Mouse (Mus musculus): ENCODE results near the gene Gm20388. TPM values are rescaled to one million over a fixed set of nuclear protein-coding genes. Genes with fewer than 3 reads are reported as not detected.

Gm20388 gene
- polyA plus RNA-seq, 1 experiment, result 0.36 TPM

- Histone ChIP-seq H3K9me3 (ENCODE audit: control insufficient read depth, low read length) (no peaks in the 10 kb centered on the region), H3K4me1 (ENCODE audit: control insufficient read depth) (peaks cover 96% of the 10 kb centered on the region), H3K4me3 (replicated peaks) (no peak overlapping the region), H3K27me3 (ENCODE audit: control insufficient read depth) (no peaks in the 10 kb centered on the region), H3K36me3 (ENCODE audit: control insufficient read depth) (peaks cover 88% of the 10 kb centered on the region)
- TF ChIP-seq GATA1 (IDR thresholded peaks at IDR 0.05; ENCODE audit: low read length), result no peak
- TF ChIP-seq TAL1 (IDR thresholded peaks at IDR 0.05; ENCODE audit: low read length), result no peak
Observed at GRCm38 (mm10) chr8:120542995-120543394, 632.4 kb downstream of the Gm20388 start.

- Histone ChIP-seq H3K4me3 (replicated peaks) (no peak overlapping the region), H3K36me3 (ENCODE audit: control insufficient read depth) (peaks cover 94% of the 10 kb centered on the region), H3K9me3 (ENCODE audit: control insufficient read depth, low read length) (no peaks in the 10 kb centered on the region), H3K4me1 (ENCODE audit: control insufficient read depth) (peaks cover 96% of the 10 kb centered on the region), H3K27me3 (ENCODE audit: control insufficient read depth) (no peaks in the 10 kb centered on the region)
- no peak for TF ChIP-seq GATA1 (IDR thresholded peaks at IDR 0.05; ENCODE audit: low read length)
- no peak for TF ChIP-seq TAL1 (IDR thresholded peaks at IDR 0.05; ENCODE audit: low read length)
Observed at GRCm38 (mm10) chr8:120543416-120544055, 632.9 kb downstream of the Gm20388 start.

- no peaks in the 10 kb centered on the region for H3K27me3 ChIP-seq (ENCODE audit: control insufficient read depth)
- no peaks in the 10 kb centered on the region for H3K9me3 ChIP-seq (ENCODE audit: control insufficient read depth, low read length)
- peaks cover 94% of the 10 kb centered on the region for H3K4me1 ChIP-seq (ENCODE audit: control insufficient read depth)
- TF ChIP-seq GATA1 (IDR thresholded peaks at IDR 0.05; ENCODE audit: low read length), result no peak
- no peak for TF ChIP-seq TAL1 (IDR thresholded peaks at IDR 0.05; ENCODE audit: low read length)
- peaks cover 94% of the 10 kb centered on the region for H3K36me3 ChIP-seq (ENCODE audit: control insufficient read depth)
- no peak overlapping the region for H3K4me3 ChIP-seq (replicated peaks)
Observed at GRCm38 (mm10) chr8:120544155-120544554, 633.5 kb downstream of the Gm20388 start.

DNA sequence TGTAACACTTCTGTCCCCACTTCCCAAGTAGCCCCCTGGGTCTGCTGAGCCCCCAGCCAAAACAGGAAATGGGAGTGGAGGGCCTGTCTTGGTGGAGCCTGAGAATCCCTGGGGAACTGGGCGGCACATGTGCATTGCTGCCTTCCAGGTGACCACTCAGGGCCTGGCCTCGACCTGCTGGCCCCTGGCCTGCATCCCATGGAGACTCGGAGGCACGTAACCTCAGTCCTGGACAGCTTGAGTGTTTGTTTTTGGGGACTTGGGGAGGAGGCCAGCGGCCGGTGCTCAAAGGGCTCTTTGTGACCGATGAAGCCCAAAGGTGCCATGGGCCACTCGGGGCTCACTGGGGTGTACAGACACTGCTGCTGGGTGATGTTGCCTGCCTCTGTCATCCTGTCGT lies 636.9 kb downstream of the Gm20388 start:
- Histone ChIP-seq H3K27me3 (ENCODE audit: control insufficient read depth) (no peaks in the 10 kb centered on the region), H3K36me3 (ENCODE audit: control insufficient read depth) (peaks cover 98% of the 10 kb centered on the region), H3K4me3 (replicated peaks) (no peak overlapping the region), H3K4me1 (ENCODE audit: control insufficient read depth) (peaks cover 80% of the 10 kb centered on the region), H3K9me3 (ENCODE audit: control insufficient read depth, low read length) (no peaks in the 10 kb centered on the region)
- TF ChIP-seq GATA1 (IDR thresholded peaks at IDR 0.05; ENCODE audit: low read length) (no peak), TAL1 (IDR thresholded peaks at IDR 0.05; ENCODE audit: low read length) (no peak)

DNA sequence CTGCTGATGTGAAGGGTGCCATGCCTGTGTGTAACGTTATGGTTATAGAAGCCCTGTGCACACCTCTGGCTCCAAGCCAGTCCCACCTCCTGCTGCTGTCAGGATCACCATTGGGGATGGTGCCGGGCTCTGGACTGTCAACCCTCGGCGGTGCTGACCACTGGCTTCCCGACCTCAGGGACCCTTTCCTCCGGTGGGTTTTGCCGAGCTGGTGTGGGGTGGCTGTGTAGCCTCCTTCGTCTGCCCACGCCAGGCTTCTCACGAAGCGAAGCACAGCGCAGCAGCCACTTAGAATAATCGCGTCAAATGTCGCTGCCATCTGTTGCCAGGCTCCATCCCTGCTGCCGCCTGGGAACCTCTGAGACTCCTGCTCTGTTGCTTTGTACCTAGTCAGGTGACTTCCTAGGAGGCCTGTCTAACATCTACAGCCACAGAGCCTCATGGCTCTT lies 637.7 kb downstream of the Gm20388 start:
- H3K4me1 ChIP-seq (ENCODE audit: control insufficient read depth), result peaks cover 79% of the 10 kb centered on the region

DNA sequence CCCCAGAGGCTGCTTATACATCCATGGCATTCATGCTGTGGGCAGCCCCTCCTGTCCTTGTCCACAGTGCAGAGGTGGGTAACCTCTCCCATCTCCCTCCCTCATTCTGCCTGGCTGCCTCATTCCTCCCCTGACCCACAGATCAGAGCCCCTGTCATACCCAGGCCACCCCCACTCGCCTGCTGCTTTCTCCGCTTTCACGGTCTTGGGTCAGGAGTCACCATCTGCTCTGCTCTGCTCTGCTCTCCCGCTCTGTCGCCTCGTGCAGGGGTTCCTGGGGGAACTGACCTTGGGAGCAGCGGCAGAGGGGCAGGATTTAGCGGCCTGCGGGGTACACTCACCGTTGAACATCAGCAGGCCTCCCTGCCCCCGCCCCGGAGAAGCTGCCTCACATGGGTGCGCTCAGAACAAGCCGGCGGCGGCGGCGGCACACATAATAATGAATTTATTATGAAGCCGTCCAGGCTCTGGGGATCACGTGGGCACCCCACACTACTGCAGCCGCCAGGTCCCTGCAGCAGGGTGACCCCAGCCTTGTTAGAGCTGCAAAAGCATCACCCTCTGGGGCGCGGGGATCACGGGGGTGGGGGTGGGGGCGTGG lies 638.8 kb downstream of the Gm20388 start:
- H3K4me3 ChIP-seq (replicated peaks), result no peak overlapping the region
- H3K27me3 ChIP-seq (ENCODE audit: control insufficient read depth), result no peaks in the 10 kb centered on the region
- H3K4me1 ChIP-seq (ENCODE audit: control insufficient read depth), result peaks cover 80% of the 10 kb centered on the region
- no peak for TF ChIP-seq GATA1 (IDR thresholded peaks at IDR 0.05; ENCODE audit: low read length)
- no peak for TF ChIP-seq TAL1 (IDR thresholded peaks at IDR 0.05; ENCODE audit: low read length)
- H3K36me3 ChIP-seq (ENCODE audit: control insufficient read depth), result peaks cover 100% of the 10 kb centered on the region
- H3K9me3 ChIP-seq (ENCODE audit: control insufficient read depth, low read length), result no peaks in the 10 kb centered on the region

More for the DNA sequence above, 637.7 kb downstream of the Gm20388 start:
- Histone ChIP-seq H3K9me3 (ENCODE audit: control insufficient read depth, low read length) (no peaks in the 10 kb centered on the region), H3K36me3 (ENCODE audit: control insufficient read depth) (peaks cover 99% of the 10 kb centered on the region), H3K4me3 (replicated peaks) (no peak overlapping the region), H3K27me3 (ENCODE audit: control insufficient read depth) (no peaks in the 10 kb centered on the region)
- no peak for TF ChIP-seq TAL1 (IDR thresholded peaks at IDR 0.05; ENCODE audit: low read length)
- no peak for TF ChIP-seq GATA1 (IDR thresholded peaks at IDR 0.05; ENCODE audit: low read length)

- Histone ChIP-seq H3K36me3 (ENCODE audit: control insufficient read depth) (peaks cover 100% of the 10 kb centered on the region), H3K4me3 (replicated peaks) (no peak overlapping the region)
Observed at GRCm38 (mm10) chr8:120549922-120550321, 639.3 kb downstream of the Gm20388 start.

GRCm38 (mm10) chr8:120550430-120550829 lies 639.8 kb downstream of the Gm20388 start:
- H3K4me3 ChIP-seq (replicated peaks), result no peak overlapping the region
- H3K9me3 ChIP-seq (ENCODE audit: control insufficient read depth, low read length), result no peaks in the 10 kb centered on the region
- H3K27me3 ChIP-seq (ENCODE audit: control insufficient read depth), result no peaks in the 10 kb centered on the region
- peaks cover 100% of the 10 kb centered on the region for H3K36me3 ChIP-seq (ENCODE audit: control insufficient read depth)
- no peak for TF ChIP-seq GATA1 (IDR thresholded peaks at IDR 0.05; ENCODE audit: low read length)
- TF ChIP-seq TAL1 (IDR thresholded peaks at IDR 0.05; ENCODE audit: low read length), result no peak
- peaks cover 81% of the 10 kb centered on the region for H3K4me1 ChIP-seq (ENCODE audit: control insufficient read depth)

More at GRCm38 (mm10) chr8:120549922-120550321, 639.3 kb downstream of the Gm20388 start:
- Histone ChIP-seq H3K9me3 (ENCODE audit: control insufficient read depth, low read length) (no peaks in the 10 kb centered on the region), H3K4me1 (ENCODE audit: control insufficient read depth) (peaks cover 81% of the 10 kb centered on the region), H3K27me3 (ENCODE audit: control insufficient read depth) (no peaks in the 10 kb centered on the region)
- TF ChIP-seq TAL1 (IDR thresholded peaks at IDR 0.05; ENCODE audit: low read length) (no peak), GATA1 (IDR thresholded peaks at IDR 0.05; ENCODE audit: low read length) (no peak)

- peaks cover 81% of the 10 kb centered on the region for H3K4me1 ChIP-seq (ENCODE audit: control insufficient read depth)
Observed at GRCm38 (mm10) chr8:120550937-120551676, 640.5 kb downstream of the Gm20388 start.

More at GRCm38 (mm10) chr8:120550937-120551676, 640.5 kb downstream of the Gm20388 start:
- no peaks in the 10 kb centered on the region for H3K27me3 ChIP-seq (ENCODE audit: control insufficient read depth)
- peaks cover 100% of the 10 kb centered on the region for H3K36me3 ChIP-seq (ENCODE audit: control insufficient read depth)
- no peak overlapping the region for H3K4me3 ChIP-seq (replicated peaks)
- H3K9me3 ChIP-seq (ENCODE audit: control insufficient read depth, low read length), result no peaks in the 10 kb centered on the region
- no peak for TF ChIP-seq TAL1 (IDR thresholded peaks at IDR 0.05; ENCODE audit: low read length)
- no peak for TF ChIP-seq GATA1 (IDR thresholded peaks at IDR 0.05; ENCODE audit: low read length)

All from erythroblast, embryonic 14.5 days (primary cell).